Mouse (Mus musculus) midbrain, embryonic 12.5 days (tissue): ENCODE data around the gene Dexi. TPM values are rescaled to one million over a fixed set of nuclear protein-coding genes. Genes with fewer than 3 reads are reported as not detected.

Experiments used
- ATAC-seq: fragments of 200-750 bp; cut with Nextera tagmentation; 2 replicates; pipeline ENCODE4 v1.8.0; 2017; ENCODE audit warnings: low read depth, moderate TSS enrichment, moderate library complexity; ENCODE audit not compliant: low FRiP score
- H3K27ac ChIP-seq: fragments of 300-500 bp; sonication (generic); replicated peaks from 2 replicates; pipeline ENCODE4 v1.5.1; 2016; ENCODE audit warnings: mild to moderate bottlenecking
- H3K27me3 ChIP-seq: fragments of 300-500 bp; sonication (generic); 2 replicates; pipeline ENCODE4 v1.6.1; 2016; ENCODE audit warnings: mild to moderate bottlenecking
- H3K36me3 ChIP-seq: fragments of 300-500 bp; sonication (generic); 2 replicates; pipeline ENCODE4 v1.6.1; 2016
- H3K4me1 ChIP-seq: fragments of 300-500 bp; sonication (generic); 2 replicates; pipeline ENCODE4 v1.6.1; 2016
- H3K4me2 ChIP-seq: fragments of 300-500 bp; sonication (generic); replicated peaks from 2 replicates; pipeline ENCODE4 v1.6.1; 2016; ENCODE audit warnings: mild to moderate bottlenecking, moderate library complexity
- H3K4me3 ChIP-seq: fragments of 300-500 bp; sonication (generic); 2 replicates; pipeline ENCODE4 v1.5.1; 2016; ENCODE audit warnings: mild to moderate bottlenecking
- H3K9ac ChIP-seq: fragments of 300-500 bp; sonication (generic); replicated peaks from 2 replicates; pipeline ENCODE4 v1.6.1; 2016; ENCODE audit warnings: mild to moderate bottlenecking, moderate library complexity
- H3K9me3 ChIP-seq: fragments of 300-500 bp; sonication (generic); 2 replicates; pipeline ENCODE4 v1.6.1; 2016; ENCODE audit warnings: mild to moderate bottlenecking
- WGBS: fragments of 180-500 bp; shearing (Covaris S2); methylation state at CpG from one replicate; pipeline ENCODE4 v1.1.7; 2016; 5-methylcytosine and 5-hydroxymethylcytosine counted together
- polyA plus RNA-seq: library from polyadenylated mRNA; unstranded; fragments of >200 nt; fragmentation: Nextera tagmentation; extraction: Ambion mirVana; gene quantifications from 2 replicates; pipeline ENCODE4 v1.2.1, GENCODE M21; 2016

Dexi gene
- polyA plus RNA-seq, 1 experiment from 2014 or later: 26.2 TPM

DNA sequence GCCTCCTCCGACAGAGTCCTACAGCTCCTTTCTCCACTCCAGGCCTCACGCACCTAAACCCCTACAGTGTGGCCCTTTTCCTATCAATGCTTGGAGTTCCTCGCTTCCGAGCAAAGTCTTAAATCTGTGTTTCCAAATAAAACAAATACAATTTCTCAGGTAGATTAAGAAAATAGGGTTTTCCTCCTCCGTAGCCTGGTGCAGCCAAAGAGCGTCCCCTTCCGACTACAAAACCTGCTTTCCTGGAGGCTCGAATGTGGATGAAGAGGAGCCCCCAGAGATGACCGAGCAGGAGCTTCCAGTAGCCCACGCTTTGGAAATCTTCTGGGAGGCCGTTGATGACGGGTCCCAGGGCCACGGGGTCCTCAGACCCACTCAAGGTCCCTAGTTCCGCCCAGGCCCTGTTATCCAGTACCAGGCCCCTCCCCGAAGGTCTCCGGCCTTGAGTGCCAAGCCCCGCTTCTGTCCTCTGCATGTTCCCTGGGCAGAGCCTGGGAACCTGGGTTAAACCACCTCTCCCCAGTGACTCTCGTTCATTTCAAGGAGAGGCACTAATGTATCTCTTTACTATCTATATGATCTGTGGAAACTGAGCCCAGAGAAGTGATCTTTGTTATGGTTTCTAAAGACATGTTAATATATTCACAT is 52.2 kb downstream of the Dexi start:
- peaks cover 7% of the 10 kb centered on the region; the same call in 1 of the 2 replicates for H3K4me1 ChIP-seq
- no peaks in the 10 kb centered on the region for H3K36me3 ChIP-seq
- no peak overlapping the region for H3K4me3 ChIP-seq
- peaks cover 14% of the 10 kb centered on the region for H3K27me3 ChIP-seq
- H3K9me3 ChIP-seq: no peaks in the 10 kb centered on the region
- ATAC-seq: no peak
- WGBS: 86% methylated on average over 18 of the region's 18 CpGs
- no peak overlapping the region for H3K4me2 ChIP-seq
- H3K9ac ChIP-seq: no peak overlapping the region
- no peak overlapping the region for H3K27ac ChIP-seq

DNA sequence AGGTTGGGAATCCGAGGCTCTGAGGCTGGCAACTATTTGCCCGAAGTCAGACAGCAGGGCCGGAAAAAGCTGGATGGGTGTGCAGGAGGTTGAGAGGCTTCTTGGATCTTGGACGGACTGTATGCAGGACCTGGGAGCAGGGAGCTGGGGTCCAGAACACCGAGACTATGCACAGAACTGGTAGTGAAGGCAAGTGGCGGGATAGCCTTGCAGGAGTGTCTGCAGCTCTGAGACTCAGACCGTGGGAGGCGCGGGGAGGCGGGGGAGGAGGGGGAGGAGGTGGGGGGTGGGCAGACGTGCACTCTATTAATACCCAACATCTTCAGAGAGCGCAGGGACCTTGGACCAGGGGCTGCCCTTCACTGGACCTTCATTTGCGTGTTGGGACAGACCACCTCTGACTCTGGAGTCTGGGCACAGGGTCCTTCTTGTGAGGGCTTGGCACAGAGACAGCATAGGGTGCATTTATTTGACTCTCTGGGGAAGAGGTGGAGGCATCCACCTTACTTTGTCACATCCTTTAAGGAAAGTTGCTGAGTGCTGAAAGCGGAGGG is 52.9 kb downstream of the Dexi start:
- H3K9ac ChIP-seq: peak overlapping the region; percentile 11; the same call in 1 of the 2 replicates
- peaks cover 14% of the 10 kb centered on the region for H3K27me3 ChIP-seq
- H3K4me2 ChIP-seq: peak overlapping the region; percentile 34
- no peak for ATAC-seq
- 0 out of 2 replicates have a peak overlapping the region, but pooled peaks have one; percentile 6 for H3K4me3 ChIP-seq
- H3K4me1 ChIP-seq: peaks cover 7% of the 10 kb centered on the region; the same call in 1 of the 2 replicates
- H3K27ac ChIP-seq: no peak overlapping the region
- 21% methylated on average over 11 of the region's 14 CpGs for WGBS
- H3K36me3 ChIP-seq: no peaks in the 10 kb centered on the region
- H3K9me3 ChIP-seq: no peaks in the 10 kb centered on the region

DNA sequence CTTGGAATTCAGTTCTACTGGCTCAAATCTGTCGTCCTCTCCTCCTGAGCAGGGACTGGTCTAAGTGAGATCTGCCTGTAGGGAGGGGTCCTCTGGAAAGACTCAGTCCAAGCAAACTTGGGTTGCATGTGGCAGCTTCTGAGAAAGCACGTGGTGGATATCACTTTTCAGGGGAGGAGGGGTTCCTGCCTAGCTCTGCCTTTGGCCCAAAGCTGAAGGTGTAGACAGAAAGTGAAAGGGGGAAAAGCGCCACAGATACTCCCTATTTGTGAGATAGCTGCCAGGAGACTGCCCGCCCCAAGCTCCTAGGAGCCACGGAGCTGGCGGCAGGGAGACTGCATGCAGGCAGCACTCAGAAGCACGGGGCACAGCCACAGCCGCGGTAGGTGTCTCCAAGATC is 53.4 kb downstream of the Dexi start:
- Histone ChIP-seq H3K4me1 (peaks cover 7% of the 10 kb centered on the region; the same call in 1 of the 2 replicates), H3K9me3 (no peaks in the 10 kb centered on the region), H3K4me2 (peak overlapping the region; percentile 34), H3K36me3 (no peaks in the 10 kb centered on the region), H3K27me3 (peaks cover 14% of the 10 kb centered on the region), H3K27ac (no peak overlapping the region), H3K4me3 (0 out of 2 replicates have a peak overlapping the region, but pooled peaks have one; percentile 6), H3K9ac (peak overlapping the region; percentile 11; the same call in 1 of the 2 replicates)
- no peak for ATAC-seq
- WGBS: 14% methylated on average over 9 of the region's 9 CpGs

DNA sequence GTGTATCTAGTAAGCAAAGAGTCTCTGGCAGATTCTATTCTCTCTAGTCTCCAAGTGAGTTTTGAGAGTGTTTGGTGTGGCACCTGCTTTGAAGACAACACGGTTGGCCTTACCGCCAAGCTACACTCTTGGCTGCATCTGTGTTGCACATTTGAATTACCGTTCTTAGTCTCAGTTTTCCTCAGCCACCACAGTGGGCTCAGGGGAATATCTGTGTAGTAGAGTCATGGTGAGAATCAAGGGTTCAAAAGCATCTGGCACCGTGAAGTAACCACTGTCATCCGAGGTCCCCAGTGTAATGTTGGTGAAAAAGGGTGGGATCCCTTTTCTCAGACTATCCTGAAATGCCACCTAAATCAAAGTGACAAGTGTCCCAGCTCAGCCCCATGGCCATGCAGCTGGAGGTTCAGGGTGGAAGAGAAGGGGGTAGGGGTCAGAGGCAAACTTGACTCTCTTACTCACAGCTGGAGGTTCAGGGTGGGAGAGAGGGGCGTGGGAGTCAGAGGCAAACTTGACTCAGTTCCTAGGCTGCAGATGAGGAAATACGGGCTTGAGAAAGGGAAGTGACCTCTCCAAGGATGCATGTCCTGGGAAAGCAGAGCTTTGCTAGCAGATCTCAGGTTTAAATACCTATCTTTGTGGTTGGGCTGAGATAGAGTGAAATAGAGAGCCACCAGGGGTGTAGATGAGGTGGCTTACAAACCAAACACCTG is 53.9 kb downstream of the Dexi start:
- no peak overlapping the region for H3K4me3 ChIP-seq
- peaks cover 7% of the 10 kb centered on the region; the same call in 1 of the 2 replicates for H3K4me1 ChIP-seq
- no peak overlapping the region for H3K9ac ChIP-seq
- H3K36me3 ChIP-seq: no peaks in the 10 kb centered on the region
- ATAC-seq: no peak
- 0 out of 2 replicates have a peak overlapping the region, but pooled peaks have one; percentile 34 for H3K4me2 ChIP-seq
- H3K27me3 ChIP-seq: peaks cover 14% of the 10 kb centered on the region
- H3K27ac ChIP-seq: no peak overlapping the region
- no peaks in the 10 kb centered on the region for H3K9me3 ChIP-seq
- 87% methylated on average over 7 of the region's 7 CpGs for WGBS

DNA sequence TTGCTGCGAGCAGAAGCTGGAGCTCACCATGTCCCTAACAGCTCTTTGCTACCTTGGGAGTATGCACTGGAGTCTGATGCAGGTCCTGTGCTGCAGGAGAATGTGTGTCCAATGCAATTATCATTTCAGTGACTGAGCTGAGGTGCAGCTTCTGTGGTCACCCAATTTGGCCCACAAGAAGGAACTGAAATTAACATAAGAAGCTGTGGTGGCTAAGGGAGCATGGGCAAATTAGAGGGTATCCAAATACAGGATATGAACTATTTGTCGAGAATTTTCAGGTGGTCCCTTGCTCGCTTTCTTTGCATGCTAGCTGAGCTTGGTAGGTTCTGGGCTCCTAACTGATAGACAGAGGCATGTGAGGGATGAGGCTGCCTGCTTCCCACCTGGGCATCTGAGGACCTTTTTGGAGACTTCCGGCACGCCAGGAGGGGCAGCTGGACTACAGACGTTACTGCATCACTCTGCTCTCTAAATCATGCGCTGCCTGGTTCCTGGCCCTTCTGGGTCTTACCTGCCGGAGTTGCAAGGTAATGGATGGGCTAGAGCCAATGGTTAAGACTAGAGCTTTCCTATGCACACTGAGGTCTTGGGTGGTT is 54.9 kb downstream of the Dexi start:
- Histone ChIP-seq H3K36me3 (no peaks in the 10 kb centered on the region), H3K27ac (no peak overlapping the region), H3K27me3 (peaks cover 14% of the 10 kb centered on the region), H3K4me3 (no peak overlapping the region), H3K9me3 (no peaks in the 10 kb centered on the region), H3K4me2 (no peak overlapping the region), H3K4me1 (peaks cover 7% of the 10 kb centered on the region; the same call in 1 of the 2 replicates), H3K9ac (no peak overlapping the region)
- no peak for ATAC-seq
- WGBS: 88% methylated on average over 8 of the region's 8 CpGs

DNA sequence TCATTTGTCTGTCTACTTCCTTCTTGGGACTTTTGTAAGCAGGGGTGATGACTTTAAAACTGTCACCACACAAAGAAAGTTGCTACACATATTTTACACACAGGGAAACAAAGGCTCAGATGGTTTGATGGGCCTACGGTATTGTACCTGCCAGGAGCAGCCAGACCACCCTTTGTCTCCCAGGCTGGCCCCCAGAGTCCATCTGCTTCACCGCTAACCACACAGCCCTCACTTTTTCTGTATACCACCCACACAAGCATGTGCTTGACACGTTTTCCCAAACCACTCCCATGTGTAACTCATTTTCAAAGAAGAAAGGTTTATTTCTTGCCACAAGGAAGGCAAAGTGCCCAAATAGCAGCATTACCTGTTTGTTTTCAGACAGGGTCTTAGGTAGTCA is 55.9 kb downstream of the Dexi start:
- Histone ChIP-seq H3K27ac (no peak overlapping the region), H3K36me3 (no peaks in the 10 kb centered on the region), H3K4me3 (no peak overlapping the region), H3K9me3 (no peaks in the 10 kb centered on the region), H3K4me2 (no peak overlapping the region), H3K4me1 (peaks cover 7% of the 10 kb centered on the region; the same call in 1 of the 2 replicates), H3K27me3 (peaks cover 14% of the 10 kb centered on the region), H3K9ac (no peak overlapping the region)
- 82% methylated on average over 3 of the region's 3 CpGs for WGBS
- ATAC-seq: no peak

DNA sequence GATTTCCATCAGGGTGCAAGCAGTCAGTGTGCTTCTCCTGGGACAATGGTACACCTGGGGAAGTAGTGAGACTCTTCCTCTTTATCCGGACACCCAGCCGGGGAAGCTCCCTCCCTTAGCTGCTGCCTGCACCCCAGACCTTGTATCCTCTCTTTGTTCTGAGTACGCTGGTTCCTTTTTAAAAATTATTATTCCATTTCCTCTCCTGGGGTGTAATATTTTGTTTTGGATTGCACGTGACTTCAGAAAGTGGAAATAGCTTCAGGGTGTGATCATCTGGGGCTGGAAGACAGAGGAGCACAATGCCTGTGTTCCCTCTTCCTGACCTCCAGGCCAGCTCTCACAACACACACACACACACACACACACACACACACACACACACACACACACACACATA is 60.5 kb downstream of the Dexi start:
- no peaks in the 10 kb centered on the region for H3K9me3 ChIP-seq
- WGBS: 71% methylated on average over 4 of the region's 4 CpGs
- H3K27ac ChIP-seq: no peak overlapping the region
- no peak for ATAC-seq
- no peak overlapping the region for H3K9ac ChIP-seq
- H3K27me3 ChIP-seq: no peaks in the 10 kb centered on the region
- H3K4me2 ChIP-seq: no peak overlapping the region
- H3K4me1 ChIP-seq: no peaks in the 10 kb centered on the region
- H3K36me3 ChIP-seq: no peaks in the 10 kb centered on the region
- H3K4me3 ChIP-seq: no peak overlapping the region

DNA sequence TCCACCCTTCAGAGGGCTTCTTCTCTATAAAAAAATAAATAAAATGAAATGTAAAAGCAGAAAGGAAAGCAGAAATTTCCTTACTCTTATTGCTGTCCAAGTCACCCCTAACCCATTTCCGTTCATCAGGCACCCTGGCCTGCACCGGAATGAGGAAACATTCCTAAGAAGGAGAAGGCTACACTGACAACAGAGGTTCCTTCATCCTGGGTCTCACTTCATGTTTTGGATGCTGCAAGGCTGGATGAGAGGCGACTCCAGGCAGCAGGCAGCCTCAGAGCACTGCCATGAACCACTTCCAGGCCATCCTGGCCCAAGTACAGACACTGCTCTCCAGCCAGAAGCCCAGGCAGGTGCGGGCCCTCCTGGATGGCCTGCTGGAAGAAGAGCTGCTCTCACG is 63.0 kb downstream of the Dexi start, which contains the start of gene Ciita:
Gene Ciita (plus strand): TSS at position 203 of the 400 bp plus-strand sequence.
- no peak within 1 kb of the TSS for H3K9ac ChIP-seq
- no peak within 1 kb of the TSS for H3K27ac ChIP-seq
- no peaks in the 10 kb centered on the region for H3K4me1 ChIP-seq
- H3K36me3 ChIP-seq: no peaks in the 10 kb centered on the region
- no peak for ATAC-seq
- H3K9me3 ChIP-seq: no peaks in the 10 kb centered on the region
- H3K27me3 ChIP-seq: no peaks in the 10 kb centered on the region
- no peak within 1 kb of the TSS for H3K4me3 ChIP-seq
- no peak within 1 kb of the TSS for H3K4me2 ChIP-seq
- WGBS: 79% methylated on average over 5 of the region's 5 CpGs

DNA sequence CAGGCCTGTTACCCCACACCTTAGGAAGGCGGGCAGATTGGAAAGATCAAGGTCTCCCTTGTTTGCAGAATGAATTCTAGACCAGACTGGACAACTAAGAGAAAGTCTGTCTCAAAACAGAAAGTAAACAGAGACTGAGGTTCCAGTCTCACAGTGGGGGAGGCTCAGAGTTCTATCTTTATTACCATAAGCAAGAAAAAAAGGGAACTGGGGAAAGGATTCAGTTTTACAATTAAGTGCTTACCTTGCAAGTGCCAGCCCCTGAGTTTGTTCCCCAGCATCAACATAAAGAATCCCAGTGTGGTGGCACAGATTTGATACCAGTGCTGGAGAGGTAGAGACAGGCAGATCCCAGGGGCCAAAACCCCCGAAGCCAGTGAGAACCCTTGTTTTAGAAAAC is 66.9 kb downstream of the Dexi start:
- Histone ChIP-seq H3K4me3 (no peak overlapping the region), H3K9me3 (no peaks in the 10 kb centered on the region), H3K4me2 (no peak overlapping the region), H3K4me1 (no peaks in the 10 kb centered on the region), H3K27me3 (no peaks in the 10 kb centered on the region), H3K9ac (no peak overlapping the region), H3K27ac (no peak overlapping the region), H3K36me3 (no peaks in the 10 kb centered on the region)
- no peak for ATAC-seq
- WGBS: 70% methylated on average over 2 of the region's 2 CpGs

DNA sequence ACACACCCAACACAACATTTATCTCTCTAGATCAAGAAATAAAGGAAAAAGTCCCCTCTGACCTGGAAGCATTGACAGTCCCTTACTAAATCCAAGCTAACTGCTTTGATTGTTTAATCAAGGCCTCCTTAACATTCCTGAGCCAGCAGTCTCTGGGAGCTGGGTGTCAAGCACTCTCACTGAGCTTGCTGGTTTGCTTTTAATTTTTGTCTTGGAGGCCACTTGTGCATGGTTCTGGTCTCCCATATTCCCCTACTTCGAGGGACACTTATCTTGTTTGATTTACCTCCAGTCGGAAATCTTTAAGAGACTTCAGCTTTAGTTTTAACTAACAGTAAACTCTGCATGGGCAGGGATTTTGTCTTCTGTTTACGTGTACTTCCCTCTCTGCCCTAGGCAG is 67.9 kb downstream of the Dexi start:
- Histone ChIP-seq H3K27me3 (no peaks in the 10 kb centered on the region), H3K36me3 (no peaks in the 10 kb centered on the region), H3K27ac (no peak overlapping the region), H3K4me1 (no peaks in the 10 kb centered on the region), H3K9me3 (no peaks in the 10 kb centered on the region), H3K4me3 (no peak overlapping the region), H3K4me2 (no peak overlapping the region), H3K9ac (no peak overlapping the region)
- WGBS: 69% methylated on average over 3 of the region's 3 CpGs
- no peak for ATAC-seq

DNA sequence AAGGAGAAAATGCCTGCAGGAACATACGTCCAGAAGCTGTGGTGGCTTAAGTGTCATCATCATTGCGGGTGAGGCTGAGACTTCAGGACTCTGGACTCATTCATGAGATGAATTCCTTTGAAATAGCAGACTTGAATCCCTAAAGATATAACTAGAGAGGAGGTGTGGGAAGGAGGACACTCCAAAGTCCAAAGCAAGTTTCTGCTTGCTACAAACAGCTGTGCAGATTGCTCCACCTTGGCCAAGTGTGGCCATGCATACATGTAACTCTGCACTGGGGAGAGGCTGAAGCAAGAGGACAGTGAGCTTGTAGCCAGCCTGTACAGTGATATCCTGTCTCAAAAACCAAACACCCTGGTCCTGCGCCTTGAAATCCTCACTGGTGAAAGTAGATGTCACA is 70.9 kb downstream of the Dexi start:
- ATAC-seq: no peak
- no peaks in the 10 kb centered on the region for H3K36me3 ChIP-seq
- 91% methylated on average over 3 of the region's 3 CpGs for WGBS

DNA sequence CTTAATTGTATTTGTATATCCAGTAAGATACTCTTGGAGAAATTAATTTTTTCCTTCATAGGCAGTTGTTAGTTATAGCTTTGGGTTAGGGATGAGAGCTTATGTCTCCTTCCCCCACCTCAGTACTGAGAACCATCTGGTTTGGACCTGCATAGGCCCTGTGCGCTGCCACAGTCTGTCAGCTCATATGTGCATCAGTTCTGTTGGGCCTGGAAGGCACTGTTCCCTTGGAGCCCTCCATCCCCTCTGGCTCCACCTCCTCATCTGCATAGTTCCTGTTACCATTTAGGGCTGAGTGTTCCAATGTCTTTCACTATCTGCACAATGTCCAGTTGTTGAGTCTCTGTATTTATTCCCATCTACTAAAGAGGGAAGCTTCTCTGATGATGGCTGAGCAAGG is 74.7 kb downstream of the Dexi start:
- Histone ChIP-seq H3K4me3 (no peak overlapping the region), H3K9ac (no peak overlapping the region), H3K27me3 (no peaks in the 10 kb centered on the region), H3K4me2 (no peak overlapping the region), H3K9me3 (no peaks in the 10 kb centered on the region), H3K27ac (no peak overlapping the region), H3K36me3 (no peaks in the 10 kb centered on the region), H3K4me1 (no peaks in the 10 kb centered on the region)
- no peak for ATAC-seq
- 87% methylated on average over 1 of the region's 1 CpGs for WGBS

More for the DNA sequence above, 70.9 kb downstream of the Dexi start:
- no peak overlapping the region for H3K4me2 ChIP-seq
- H3K9me3 ChIP-seq: no peaks in the 10 kb centered on the region
- H3K9ac ChIP-seq: no peak overlapping the region
- no peaks in the 10 kb centered on the region for H3K27me3 ChIP-seq
- H3K4me3 ChIP-seq: no peak overlapping the region
- H3K4me1 ChIP-seq: no peaks in the 10 kb centered on the region
- no peak overlapping the region for H3K27ac ChIP-seq
